In genomic region chr2:33981321-33981720, GRCm38 (mm10) we compare ENCODE assay signal across 16 mouse cellular contexts.
"Had no signal": no experiment of that assay in that cellular context is flagged by ENCODE, and none has a peak within 500 bp of the region (broad histone marks: within the 10 kb centered on the region; RNA-seq: fewer than 3 reads in every experiment).

No protein-coding gene starts in this region.

- H3K27ac ChIP-seq: limb, embryonic 12.5 days; limb, embryonic 15.5 days; liver, embryonic 12.5 days; liver, embryonic 15.5 days; stomach, embryonic 15.5 days had no signal

- DNase-seq: kidney, adult 18-20 months; kidney, adult 9 months; kidney, postnatal 14 days; kidney, postnatal 4 days; left cerebral cortex, postnatal 4 days; lung, adult 2 months; lung, postnatal 14 days; lung, postnatal 4 days; spleen, adult 18-20 months had no signal

- H3K4me3 ChIP-seq: limb, embryonic 12.5 days; limb, embryonic 15.5 days; liver, embryonic 12.5 days; liver, embryonic 15.5 days; stomach, embryonic 15.5 days had no signal

- ATAC-seq: inflammation-experienced regulatory T-cells, adult 6 months; intestine, embryonic 16.5 days; liver, embryonic 12.5 days had no signal

- H3K27me3 ChIP-seq: liver, embryonic 15.5 days; stomach, embryonic 15.5 days had no signal

- H3K4me2 ChIP-seq: limb, embryonic 12.5 days; limb, embryonic 15.5 days; liver, embryonic 12.5 days; liver, embryonic 15.5 days; stomach, embryonic 15.5 days had no signal

- H3K9me3 ChIP-seq: limb, embryonic 12.5 days; limb, embryonic 15.5 days; liver, embryonic 12.5 days; liver, embryonic 15.5 days; stomach, embryonic 15.5 days had no signal

- H3K4me1 ChIP-seq: limb, embryonic 12.5 days; liver, embryonic 12.5 days; liver, embryonic 15.5 days; stomach, embryonic 15.5 days had no signal

- H3K36me3 ChIP-seq: limb, embryonic 12.5 days; limb, embryonic 15.5 days; liver, embryonic 12.5 days; liver, embryonic 15.5 days; stomach, embryonic 15.5 days had no signal

- H3K9ac ChIP-seq: limb, embryonic 12.5 days; limb, embryonic 15.5 days; liver, embryonic 12.5 days; liver, embryonic 15.5 days; stomach, embryonic 15.5 days had no signal
